Mouse (Mus musculus) CH12.LX (cell line): Measurements from ENCODE around the gene Setd5. TPM values are rescaled to one million over a fixed set of nuclear protein-coding genes. Genes with fewer than 3 reads are reported as not detected.
A peak's percentile ranks its signal among the peaks of the same experiment; 100 is the strongest.

Experiments used
- DNase-seq: peaks from one replicate; pipeline ENCODE4 v3.0.0-alpha.2; 2013; ENCODE audit errors: extremely low read depth
- H3K27ac ChIP-seq: 2 replicates; pipeline ENCODE4 v1.5.1; 2012; ENCODE audit warnings: low read depth, mild to moderate bottlenecking, control low read depth, moderate library complexity; ENCODE audit not compliant: insufficient read depth
- H3K27me3 ChIP-seq: replicated peaks from 2 replicates; pipeline ENCODE3; 2012; ENCODE audit warnings: inconsistent platforms
- H3K36me3 ChIP-seq, 2 experiments: replicated peaks in 1 of 2; 2 replicates each; pipeline versions ENCODE3 to v1.6.1; 2012; ENCODE audit warnings: inconsistent platforms in 1 of 2, low read length in 1 of 2, mild to moderate bottlenecking in 1 of 2, mixed read lengths in 1 of 2, moderate library complexity in 1 of 2; ENCODE audit not compliant: control insufficient read depth in 1 of 2, insufficient read depth in 1 of 2
- H3K4me1 ChIP-seq, 2 experiments: 2 replicates each; pipeline ENCODE4 v1.6.1; 2012; ENCODE audit warnings: inconsistent platforms in 1 of 2, moderate library complexity in 1 of 2; ENCODE audit not compliant: insufficient read depth in 2 of 2, control insufficient read depth in 1 of 2
- H3K4me2 ChIP-seq: 2 replicates; pipeline ENCODE4 v1.6.1; 2012; ENCODE audit warnings: low read depth, mild to moderate bottlenecking, control low read depth; ENCODE audit not compliant: poor library complexity, insufficient read depth, severe bottlenecking
- H3K4me3 ChIP-seq, 3 experiments: fragments of 150-350 bp in 1 of 3; sonication (generic) in 1 of 3; replicated peaks in 1 of 3; 2 replicates each; pipeline versions ENCODE3 to v1.5.1; 2011 to 2012; ENCODE audit warnings: low read depth in 2 of 3, low read length in 2 of 3, mild to moderate bottlenecking in 2 of 3, moderate library complexity in 2 of 3, control low read depth in 1 of 3, improper control_type of control experiment in 1 of 3, inconsistent platforms in 1 of 3, mixed read lengths in 1 of 3; ENCODE audit not compliant: poor library complexity in 1 of 3
- H3K79me2 ChIP-seq: replicated peaks from 2 replicates; pipeline ENCODE4 v1.6.1; 2012; ENCODE audit warnings: mild to moderate bottlenecking, moderate library complexity; ENCODE audit not compliant: control insufficient read depth, poor library complexity, insufficient read depth, severe bottlenecking; ENCODE audit errors: extremely low read depth
- H3K9ac ChIP-seq: 2 replicates; pipeline ENCODE4 v1.6.1; 2012; ENCODE audit warnings: low read depth, mild to moderate bottlenecking, control low read depth, moderate library complexity; ENCODE audit not compliant: insufficient read depth
- H3K9me3 ChIP-seq: replicated peaks from 2 replicates; pipeline ENCODE3; 2012; ENCODE audit warnings: low read length, inconsistent platforms, mixed read lengths
- CHD1 ChIP-seq: IDR thresholded peaks from 2 replicates; pipeline ENCODE4 v1.6.1; 2012; ENCODE audit warnings: low read depth, low read length, improper control_type of control experiment, inconsistent platforms
- CTCF ChIP-seq, 2 experiments: IDR thresholded peaks in 1 of 2; conservative IDR thresholded peaks in 1 of 2; 2 replicates each; pipeline ENCODE4 v1.5.1; 2011 to 2012; ENCODE audit warnings: low read depth in 2 of 2, low read length in 2 of 2, improper control_type of control experiment in 1 of 2, inconsistent platforms in 1 of 2, mild to moderate bottlenecking in 1 of 2, moderate library complexity in 1 of 2
- E2F4 ChIP-seq: IDR thresholded peaks from 2 replicates; pipeline ENCODE4 v1.6.1; 2011; ENCODE audit warnings: low read depth, low read length, improper control_type of control experiment; ENCODE audit not compliant: insufficient replicate concordance
- GABPA ChIP-seq: IDR thresholded peaks from 2 replicates; pipeline ENCODE4 v1.6.1; 2012; ENCODE audit warnings: low read depth, low read length, improper control_type of control experiment, inconsistent platforms; ENCODE audit not compliant: insufficient replicate concordance
- HCFC1 ChIP-seq: IDR thresholded peaks from 2 replicates; pipeline ENCODE4 v1.6.1; 2012; ENCODE audit warnings: low read depth, mild to moderate bottlenecking, inconsistent platforms, low read length, improper control_type of control experiment
- JUND ChIP-seq: conservative IDR thresholded peaks from 2 replicates; pipeline ENCODE4 v1.6.1; 2011; ENCODE audit warnings: low read depth, low read length, improper control_type of control experiment
- MEF2A ChIP-seq: IDR thresholded peaks from 2 replicates; pipeline ENCODE4 v1.6.1; 2014; ENCODE audit warnings: low read depth, mild to moderate bottlenecking, inconsistent platforms, low read length, improper control_type of control experiment, borderline replicate concordance
- MXI1 ChIP-seq: IDR thresholded peaks from 2 replicates; pipeline ENCODE4 v1.6.1; 2011; ENCODE audit warnings: mild to moderate bottlenecking, low read depth, low read length, improper control_type of control experiment
- NELFE ChIP-seq: IDR thresholded peaks from 2 replicates; pipeline ENCODE4 v1.6.1; 2011; ENCODE audit warnings: low read depth, low read length, improper control_type of control experiment
- POLR2AphosphoS2 ChIP-seq: IDR thresholded peaks from 2 replicates; pipeline ENCODE4 v1.6.1; 2011; ENCODE audit warnings: low read depth, low read length, improper control_type of control experiment
- TBP ChIP-seq: conservative IDR thresholded peaks from 2 replicates; pipeline ENCODE4 v1.6.1; 2011; ENCODE audit warnings: low read depth, low read length, improper control_type of control experiment
- TCF12 ChIP-seq: IDR thresholded peaks from 2 replicates; pipeline ENCODE4 v1.6.1; 2014; ENCODE audit warnings: low read depth, mild to moderate bottlenecking, inconsistent platforms, low read length, improper control_type of control experiment
- USF1 ChIP-seq: IDR thresholded peaks from 2 replicates; pipeline ENCODE4 v1.6.1; 2014; ENCODE audit warnings: low read depth, mild to moderate bottlenecking, inconsistent platforms, low read length, improper control_type of control experiment
- ZKSCAN1 ChIP-seq: IDR thresholded peaks from 2 replicates; pipeline ENCODE4 v1.6.1; 2012; ENCODE audit warnings: low read depth, inconsistent platforms, low read length, improper control_type of control experiment, borderline replicate concordance
- ZMIZ1 ChIP-seq: IDR thresholded peaks from 2 replicates; pipeline ENCODE4 v1.6.1; 2012; ENCODE audit warnings: low read depth, mild to moderate bottlenecking, inconsistent platforms, low read length, improper control_type of control experiment
- dilution Hi-C: fragments of 300-500 bp; cut with MboI; formaldehyde crosslinking; loops from 2 replicates; pipeline ENCODE4 v1.14.3; 2020; ENCODE audit warnings: low sequenced_read_pairs; ENCODE audit not compliant: extremely low pct_unique_long_range_greater_than_20kb, extremely low pct_ligation_motif_present
- in situ Hi-C: fragments of 300-500 bp; cut with MboI; formaldehyde crosslinking; loops from 3 replicates; pipeline ENCODE4 v1.14.3; 2019; ENCODE audit warnings: low sequenced_read_pairs, low pct_ligation_motif_present, low pct_unique_long_range_greater_than_20kb, mixed read lengths
- polyA plus RNA-seq: library from polyadenylated mRNA; unstranded; fragments of >175 nt; gene quantifications from 2 replicates; pipeline ENCODE4 v1.2.1, GENCODE M21; 2012; ENCODE audit warnings: low read depth; ENCODE audit not compliant: insufficient read length
- total RNA-seq, 2 experiments: library from RNA; depleted of rRNA; stranded (reverse); fragments of 300-350 nt in 1 of 2; fragments of >200 nt in 1 of 2; gene quantifications; 2 replicates each; pipeline ENCODE4 v1.2.3; 2012 to 2014

The Setd5 gene
- total and polyA plus RNA-seq, 3 experiments, result 56.8 to 80.4 (median 67.4) TPM

GRCm38 (mm10) chr6:113032121-113032520 is 45.0 kb upstream of the Setd5 start:
- DNase-seq, result no peak
- Histone ChIP-seq H3K9me3 (no peaks in the 10 kb centered on the region), H3K4me1 (no peaks in the 10 kb centered on the region), H3K36me3 (no peaks in the 10 kb centered on the region), H3K4me3 (no peak overlapping the region), H3K27me3 (peaks cover 1% of the 10 kb centered on the region), H3K4me2 (no peak overlapping the region), H3K9ac (no peak overlapping the region), H3K27ac (no peak overlapping the region), H3K79me2 (no peaks in the 10 kb centered on the region)
- no peak for TF ChIP-seq MXI1
- TF ChIP-seq CHD1, result no peak
- no peak for TF ChIP-seq MEF2A
- no peak for TF ChIP-seq POLR2AphosphoS2
- no peak for TF ChIP-seq E2F4
- TF ChIP-seq CTCF (conservative IDR thresholded peaks at IDR 0.05 in 1 of 2, IDR thresholded peaks at IDR 0.05 in 1 of 2; ENCODE audit: low read depth in 2 of 2, low read length in 2 of 2), result peak in 1 of 2 experiments; percentile 31; a peak in 2 of 4 replicates
- TF ChIP-seq GABPA, result no peak
- TF ChIP-seq NELFE, result no peak
- no peak for TF ChIP-seq ZKSCAN1
- in situ Hi-C loops, result no loop called here
- dilution Hi-C loops, result no loop called here

- DNase-seq, result no peak
- Histone ChIP-seq H3K4me3 (no peak overlapping the region), H3K27me3 (no peaks in the 10 kb centered on the region)
- no peak for TF ChIP-seq ZMIZ1
- no peak for TF ChIP-seq JUND
- TF ChIP-seq HCFC1, result no peak
- no peak for TF ChIP-seq GABPA
- TF ChIP-seq MXI1, result no peak
- TF ChIP-seq TBP, result no peak
- no peak for TF ChIP-seq TCF12
- TF ChIP-seq USF1, result no peak
- TF ChIP-seq, all 38 proteins: peak for 0
- Histone ChIP-seq H3K4me2 (no peak overlapping the region), H3K36me3 (no peaks in the 10 kb centered on the region), H3K79me2 (no peaks in the 10 kb centered on the region), H3K27ac (no peak overlapping the region), H3K4me1 (peaks cover 3 to 4% of the 10 kb centered on the region in 2 experiments; a peak in 2 of 4 replicates), H3K9ac (no peak overlapping the region), H3K9me3 (no peaks in the 10 kb centered on the region)
- in situ Hi-C loops (no loop called here), dilution Hi-C loops (no loop called here)
Measured at GRCm38 (mm10) chr6:113033185-113033584, 44.0 kb upstream of the Setd5 start.
